Mouse (Mus musculus) midbrain, embryonic 13.5 days (tissue): ENCODE measurements at regions not wholly inside any gene's neighbourhood (a gene's known extent, or its start where the extent isn't known, plus 50 kb on each side); places are given as distances from the start of the nearest gene placed in this dataset.

ENCODE experiments used
- ATAC-seq: fragments of 200-750 bp; cut with Nextera tagmentation; 2 replicates; pipeline ENCODE4 v1.8.0; 2017; ENCODE audit warnings: mild to moderate bottlenecking, moderate TSS enrichment, moderate library complexity
- H3K27ac ChIP-seq: fragments of 300-500 bp; sonication (generic); 2 replicates; pipeline ENCODE4 v1.5.1; 2015; ENCODE audit warnings: inconsistent platforms, mild to moderate bottlenecking, moderate library complexity
- H3K27me3 ChIP-seq: fragments of 300-500 bp; sonication (generic); 2 replicates; pipeline ENCODE4 v1.6.1; 2015; ENCODE audit warnings: mild to moderate bottlenecking, inconsistent platforms
- H3K36me3 ChIP-seq: fragments of 300-500 bp; sonication (generic); 2 replicates; pipeline ENCODE4 v1.6.1; 2015; ENCODE audit warnings: mild to moderate bottlenecking, inconsistent platforms
- H3K4me1 ChIP-seq: fragments of 300-500 bp; sonication (generic); replicated peaks from 2 replicates; pipeline ENCODE4 v1.6.1; 2015; ENCODE audit warnings: inconsistent platforms
- H3K4me2 ChIP-seq: fragments of 300-500 bp; sonication (generic); replicated peaks from 2 replicates; pipeline ENCODE4 v1.6.1; 2015; ENCODE audit warnings: moderate library complexity, mild to moderate bottlenecking, inconsistent platforms
- H3K4me3 ChIP-seq: fragments of 300-500 bp; sonication (generic); replicated peaks from 2 replicates; pipeline ENCODE4 v1.5.1; 2015; ENCODE audit warnings: mild to moderate bottlenecking, inconsistent platforms
- H3K9ac ChIP-seq: fragments of 300-500 bp; sonication (generic); replicated peaks from 2 replicates; pipeline ENCODE4 v1.6.1; 2015; ENCODE audit warnings: mild to moderate bottlenecking, inconsistent platforms
- H3K9me3 ChIP-seq: fragments of 300-500 bp; sonication (generic); 2 replicates; pipeline ENCODE4 v1.6.1; 2016; ENCODE audit warnings: mild to moderate bottlenecking, inconsistent platforms
- WGBS: fragments of 180-500 bp; shearing (Covaris S2); methylation state at CpG from one replicate; pipeline ENCODE4 v1.1.7; 2015; 5-methylcytosine and 5-hydroxymethylcytosine counted together

DNA sequence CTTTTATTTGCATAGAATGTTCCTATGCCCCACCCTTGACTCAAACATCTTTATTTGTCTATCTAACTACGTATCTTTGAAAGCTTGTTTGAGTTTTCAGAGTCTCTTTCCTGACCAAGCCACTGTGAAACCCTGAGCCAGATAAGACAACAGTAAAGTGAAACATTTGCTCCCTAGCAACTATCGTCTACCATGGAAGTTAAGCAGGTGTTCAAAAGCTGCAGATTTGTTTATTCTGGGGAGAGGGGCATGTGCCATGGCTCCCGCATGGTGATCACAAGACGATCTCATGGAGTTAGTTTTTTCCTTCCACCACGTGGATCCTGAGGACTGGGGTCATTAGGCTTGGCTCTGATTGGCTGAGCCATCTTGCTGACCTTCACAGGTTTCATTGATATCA lies 55.5 kb downstream of the Gm9972 start:
- Histone ChIP-seq H3K4me3 (no peak overlapping the region), H3K27ac (no peak overlapping the region), H3K27me3 (no peaks in the 10 kb centered on the region), H3K36me3 (no peaks in the 10 kb centered on the region), H3K9me3 (no peaks in the 10 kb centered on the region), H3K9ac (no peak overlapping the region), H3K4me2 (no peak overlapping the region), H3K4me1 (peaks cover 6% of the 10 kb centered on the region; the same call in 1 of the 2 replicates)
- ATAC-seq, result no peak
- 82% methylated on average over 5 of the region's 5 CpGs for WGBS

DNA sequence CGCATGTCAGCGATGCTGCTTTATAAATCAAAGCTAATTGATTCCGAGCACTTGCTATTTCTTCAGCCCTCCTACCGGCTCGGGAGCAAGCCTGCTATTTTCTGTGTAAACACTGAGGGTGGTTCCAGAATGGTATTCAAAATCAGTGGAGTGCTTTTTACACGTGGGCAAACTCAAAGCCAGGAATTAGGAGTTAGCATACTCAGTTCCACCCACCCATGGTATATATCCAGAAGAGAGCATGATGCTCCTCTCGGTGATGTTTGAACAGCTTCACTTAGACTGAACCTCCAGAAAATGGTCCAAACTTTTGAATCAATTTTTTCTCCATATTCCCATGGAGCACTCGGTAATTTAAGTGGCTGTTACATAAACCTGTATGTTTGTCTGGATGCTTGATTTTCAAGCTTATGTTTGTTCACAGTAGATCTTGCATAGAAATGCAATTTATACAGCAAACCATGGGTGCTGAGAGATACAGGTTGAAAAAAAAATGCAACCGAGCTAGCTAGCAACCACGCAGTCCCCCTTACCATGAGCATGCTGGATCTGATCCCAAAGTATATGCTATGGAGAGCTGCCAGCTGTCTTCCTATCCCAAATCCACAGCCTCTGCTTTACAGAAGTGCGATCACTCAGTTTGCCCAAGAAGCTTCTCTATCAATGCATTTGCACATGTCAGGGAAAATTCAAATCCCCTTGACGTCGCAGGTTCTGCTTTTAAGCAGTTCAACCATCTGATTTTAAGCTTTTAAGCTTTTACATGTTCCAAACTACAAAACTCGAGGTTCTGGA lies 56.8 kb downstream of the Gm9972 start:
- no peak for ATAC-seq
- Histone ChIP-seq H3K4me1 (no peaks in the 10 kb centered on the region), H3K4me3 (no peak overlapping the region), H3K9me3 (no peaks in the 10 kb centered on the region), H3K4me2 (no peak overlapping the region), H3K9ac (no peak overlapping the region), H3K27me3 (no peaks in the 10 kb centered on the region), H3K36me3 (no peaks in the 10 kb centered on the region), H3K27ac (no peak overlapping the region)
- 76% methylated on average over 14 of the region's 14 CpGs for WGBS

DNA sequence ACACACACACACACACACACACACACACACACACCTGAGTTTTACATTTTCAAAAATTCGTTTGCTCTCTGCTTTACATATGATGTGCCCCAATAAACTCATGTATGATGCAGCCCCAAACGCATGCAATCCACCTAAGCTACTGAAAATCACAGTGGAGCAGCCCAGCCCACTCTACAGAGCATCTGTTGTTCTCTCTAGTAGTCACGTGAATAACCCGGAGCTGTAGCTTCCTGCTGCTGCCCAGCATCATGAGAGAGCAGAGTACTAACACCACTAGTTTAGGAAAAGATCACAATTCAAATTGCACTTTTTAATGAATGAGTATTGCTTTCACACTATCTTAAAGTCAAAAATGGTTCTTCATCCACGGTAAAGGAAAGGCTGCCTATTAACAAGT lies 56.7 kb upstream of the Atp10b start:
- 84% methylated on average over 5 of the region's 5 CpGs for WGBS
- no peak for ATAC-seq
- H3K27ac ChIP-seq, result no peak overlapping the region

DNA sequence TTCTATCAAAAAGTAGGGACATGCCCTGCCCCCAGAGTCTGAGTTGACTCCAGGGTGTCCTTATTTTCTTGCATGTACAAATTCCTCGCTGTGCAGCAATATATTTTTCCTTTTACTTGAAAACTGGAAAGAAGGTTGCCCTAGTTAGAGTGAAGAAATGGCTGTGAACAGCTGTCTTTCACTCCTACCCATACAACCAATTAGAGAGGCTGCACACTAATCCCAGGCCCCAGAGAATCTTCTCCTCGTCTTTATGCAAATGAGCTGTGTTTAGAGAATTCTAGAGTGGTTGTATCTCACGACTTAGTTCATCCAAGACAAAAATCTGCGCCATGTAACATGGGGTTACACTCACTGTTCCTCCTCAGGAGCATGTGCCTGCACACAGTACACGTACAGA lies 53.7 kb upstream of the Atp10b start:
- H3K9me3 ChIP-seq, result no peaks in the 10 kb centered on the region
- H3K4me1 ChIP-seq, result no peaks in the 10 kb centered on the region
- no peak for ATAC-seq
- H3K9ac ChIP-seq, result no peak overlapping the region
- 61% methylated on average over 5 of the region's 5 CpGs for WGBS
- H3K4me2 ChIP-seq, result no peak overlapping the region
- no peak overlapping the region for H3K4me3 ChIP-seq
- no peaks in the 10 kb centered on the region for H3K36me3 ChIP-seq
- H3K27me3 ChIP-seq, result no peaks in the 10 kb centered on the region
- H3K27ac ChIP-seq, result no peak overlapping the region

More for the DNA sequence above, 56.7 kb upstream of the Atp10b start:
- Histone ChIP-seq H3K36me3 (no peaks in the 10 kb centered on the region), H3K9ac (no peak overlapping the region), H3K27me3 (no peaks in the 10 kb centered on the region), H3K4me3 (no peak overlapping the region), H3K9me3 (no peaks in the 10 kb centered on the region), H3K4me2 (no peak overlapping the region), H3K4me1 (no peaks in the 10 kb centered on the region)

DNA sequence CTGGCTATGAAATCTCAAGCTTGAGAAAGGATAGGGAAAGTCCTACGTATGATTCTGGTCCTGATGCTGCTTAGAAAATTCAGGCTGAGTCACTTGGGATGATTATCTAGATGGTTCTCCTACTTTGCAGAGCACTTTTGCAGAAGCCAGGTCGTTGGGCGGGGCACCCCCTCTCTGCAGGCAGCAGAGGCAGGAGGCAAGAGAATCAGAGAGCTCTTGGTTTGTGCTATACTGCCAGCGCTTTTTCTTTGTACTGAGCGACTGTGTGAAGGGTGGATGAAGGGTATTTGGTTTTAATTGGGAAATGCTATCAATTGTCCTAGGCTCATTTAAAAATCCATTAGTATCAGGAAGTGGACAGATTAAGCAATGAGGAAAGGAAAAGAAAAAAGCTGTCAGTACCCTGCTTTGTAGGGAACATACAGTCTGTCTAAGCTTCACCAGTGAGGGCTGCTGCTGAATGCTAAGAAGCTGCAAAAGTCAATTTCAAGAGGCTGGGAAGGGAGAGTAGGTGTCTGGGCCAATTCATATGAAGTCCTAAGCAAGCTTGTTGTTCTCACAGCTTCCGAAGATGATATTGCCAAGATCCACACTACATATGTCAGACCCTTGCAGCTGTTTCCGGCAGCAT lies 50.8 kb upstream of the Atp10b start:
- 67% methylated on average over 7 of the region's 7 CpGs for WGBS
- Histone ChIP-seq H3K36me3 (no peaks in the 10 kb centered on the region), H3K27me3 (no peaks in the 10 kb centered on the region), H3K9ac (no peak overlapping the region), H3K9me3 (no peaks in the 10 kb centered on the region), H3K4me2 (no peak overlapping the region), H3K4me3 (no peak overlapping the region), H3K27ac (no peak overlapping the region), H3K4me1 (no peaks in the 10 kb centered on the region)
- peak; percentile 34; the same call in 1 of the 2 replicates for ATAC-seq
